Mouse (Mus musculus): ENCODE measurements around the gene Mid1. TPM values are rescaled to one million over a fixed set of nuclear protein-coding genes. Genes with fewer than 3 reads are reported as not detected.

Mid1 gene
- polyA plus RNA-seq, 1 experiment from 2014 or later, result 1.6 TPM

DNA sequence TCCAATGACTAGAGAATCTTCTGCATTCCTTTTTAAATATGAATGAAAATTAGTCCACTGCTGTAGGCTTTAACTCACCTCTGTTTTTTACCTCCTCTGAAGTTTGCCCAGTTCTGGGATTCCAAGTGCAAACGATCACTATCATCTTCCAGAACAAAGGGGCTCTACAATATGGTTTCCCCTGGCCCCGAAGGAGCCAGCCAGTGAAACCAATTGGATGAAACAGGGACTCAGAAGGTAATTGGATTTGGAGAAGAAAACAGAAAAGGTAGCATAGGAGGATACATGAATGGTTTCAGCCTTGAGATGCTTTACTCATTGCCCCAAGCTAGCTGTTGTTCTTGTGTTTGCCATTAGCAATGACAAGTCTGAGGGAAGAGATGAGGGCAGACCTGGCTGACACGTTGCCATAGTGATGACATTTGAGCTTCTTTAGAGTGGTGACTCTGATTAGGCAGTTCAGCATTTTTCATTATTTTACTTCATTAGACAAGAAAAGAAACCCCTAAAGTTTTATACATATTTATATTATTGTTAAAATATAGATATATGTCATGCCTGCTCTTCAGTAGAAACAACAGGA, 50.5 kb downstream of the Mid1 start:
- H3K9me3 ChIP-seq (replicated peaks; ENCODE audit: control insufficient read depth, low read length), result no peaks in the 10 kb centered on the region
- no peaks in the 10 kb centered on the region for H3K36me3 ChIP-seq (ENCODE audit: control insufficient read depth, insufficient read depth)
- no peak overlapping the region for H3K4me2 ChIP-seq (ENCODE audit: low read depth, low read length)
- H3K27me3 ChIP-seq (ENCODE audit: control insufficient read depth, insufficient read depth, low read depth, low read length), result no peaks in the 10 kb centered on the region; the same call in 1 of the 2 replicates
- H3K4me3 ChIP-seq (ENCODE audit: low read depth, low read length), result no peak overlapping the region
- H3K9ac ChIP-seq (ENCODE audit: low read depth, low read length), result no peak overlapping the region
- no peaks in the 10 kb centered on the region for H3K4me1 ChIP-seq (ENCODE audit: control insufficient read depth, low read depth, low read length)
- 38% methylated on average over 3 of the region's 3 CpGs for WGBS (ENCODE audit: insufficient replicate concordance)
- ATAC-seq (ENCODE audit: low read depth), result no peak
- no peak overlapping the region for H3K27ac ChIP-seq (ENCODE audit: low read length)

DNA sequence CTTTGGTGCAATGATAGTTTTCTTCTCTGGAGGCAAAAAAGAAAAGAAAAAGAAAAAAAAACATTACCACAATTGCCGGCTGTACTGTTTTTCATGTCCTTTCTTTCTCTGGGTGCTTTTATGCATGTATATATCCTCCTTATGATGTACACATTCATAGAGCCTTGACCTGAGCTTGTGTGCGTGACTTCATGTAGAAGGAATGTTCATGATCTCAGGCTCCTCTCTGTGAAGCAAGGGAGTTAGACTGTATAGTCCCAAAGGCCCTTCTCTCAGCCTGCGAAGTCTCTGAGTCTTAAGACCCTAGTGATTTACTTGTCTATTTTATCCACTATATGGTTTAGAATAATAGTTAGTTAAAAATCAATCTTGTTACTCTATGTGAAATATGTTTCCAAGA, 73.0 kb downstream of the Mid1 start:
- Histone ChIP-seq H3K4me3 (ENCODE audit: low read depth, low read length) (no peak overlapping the region), H3K4me2 (ENCODE audit: low read depth, low read length) (no peak overlapping the region), H3K9me3 (replicated peaks; ENCODE audit: control insufficient read depth, low read length) (no peaks in the 10 kb centered on the region), H3K27ac (ENCODE audit: low read length) (no peak overlapping the region), H3K9ac (ENCODE audit: low read depth, low read length) (no peak overlapping the region), H3K27me3 (ENCODE audit: control insufficient read depth, insufficient read depth, low read depth, low read length) (no peaks in the 10 kb centered on the region), H3K4me1 (ENCODE audit: control insufficient read depth, low read depth, low read length) (no peaks in the 10 kb centered on the region), H3K36me3 (ENCODE audit: control insufficient read depth, insufficient read depth) (no peaks in the 10 kb centered on the region)
- 62% methylated on average over 3 of the region's 3 CpGs for WGBS (ENCODE audit: insufficient replicate concordance)
- ATAC-seq (ENCODE audit: low read depth), result no peak

DNA sequence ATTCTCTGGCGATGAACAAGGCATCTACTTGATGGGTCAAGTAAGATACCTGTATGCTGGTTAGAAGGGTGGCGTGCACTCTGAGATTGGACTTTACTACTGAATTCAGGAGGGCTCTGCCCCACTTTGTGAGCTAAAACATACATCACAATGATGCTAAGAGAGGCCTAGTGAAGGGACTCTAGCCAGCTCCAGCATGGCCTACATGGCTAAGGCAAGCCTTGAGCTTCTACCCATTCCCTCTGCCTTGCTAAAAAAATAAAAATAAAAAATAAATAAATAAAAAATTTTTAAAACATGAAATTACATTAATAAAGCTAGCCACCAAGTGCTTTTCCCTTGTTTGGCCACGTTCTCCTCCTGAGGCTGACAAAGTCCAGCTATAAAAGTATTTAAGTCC, 94.5 kb downstream of the Mid1 start, which contains the start of gene 4933400A11Rik:
Gene 4933400A11Rik (minus strand): TSS at position 101 of the 400 bp plus-strand sequence.
- Histone ChIP-seq H3K36me3 (ENCODE audit: control insufficient read depth, insufficient read depth) (no peaks in the 10 kb centered on the region), H3K27me3 (ENCODE audit: control insufficient read depth, insufficient read depth, low read depth, low read length) (no peaks in the 10 kb centered on the region), H3K27ac (ENCODE audit: low read length) (no peak within 1 kb of the TSS), H3K4me1 (ENCODE audit: control insufficient read depth, low read depth, low read length) (no peaks in the 10 kb centered on the region), H3K9me3 (replicated peaks; ENCODE audit: control insufficient read depth, low read length) (no peaks in the 10 kb centered on the region), H3K4me3 (ENCODE audit: low read depth, low read length) (no peak within 1 kb of the TSS), H3K4me2 (ENCODE audit: low read depth, low read length) (no peak within 1 kb of the TSS), H3K9ac (ENCODE audit: low read depth, low read length) (no peak within 1 kb of the TSS)
- no peak for ATAC-seq (ENCODE audit: low read depth)
- WGBS (ENCODE audit: insufficient replicate concordance), result 56% methylated on average over 3 of the region's 3 CpGs

DNA sequence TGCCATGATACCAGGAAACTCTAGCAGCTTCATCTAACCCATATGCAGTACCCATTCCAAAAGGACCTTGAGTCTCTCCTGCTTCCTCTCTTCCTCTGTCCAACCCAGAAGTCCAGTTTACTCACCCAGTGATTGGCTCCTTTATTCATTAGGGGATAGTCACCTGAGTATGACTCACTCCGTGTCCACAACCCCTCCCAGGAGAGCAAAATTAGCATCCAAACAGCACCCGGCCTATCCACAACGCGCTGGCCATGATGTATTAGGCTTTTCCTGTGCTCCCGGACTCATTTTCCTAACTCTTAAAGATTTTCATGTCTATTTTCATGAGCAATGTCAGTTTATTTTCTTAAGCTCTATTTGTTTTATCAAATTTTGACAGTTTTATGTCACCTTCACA, 104.7 kb downstream of the Mid1 start:
- no peaks in the 10 kb centered on the region for H3K9me3 ChIP-seq (replicated peaks; ENCODE audit: control insufficient read depth, low read length)
- H3K4me1 ChIP-seq (ENCODE audit: control insufficient read depth, low read depth, low read length), result no peaks in the 10 kb centered on the region
- no peak for ATAC-seq (ENCODE audit: low read depth)
- no peak overlapping the region for H3K4me3 ChIP-seq (ENCODE audit: low read depth, low read length)
- WGBS (ENCODE audit: insufficient replicate concordance), result 68% methylated on average over 5 of the region's 5 CpGs
- H3K9ac ChIP-seq (ENCODE audit: low read depth, low read length), result no peak overlapping the region
- no peak overlapping the region for H3K4me2 ChIP-seq (ENCODE audit: low read depth, low read length)
- H3K27me3 ChIP-seq (ENCODE audit: control insufficient read depth, insufficient read depth, low read depth, low read length), result no peaks in the 10 kb centered on the region
- no peaks in the 10 kb centered on the region for H3K36me3 ChIP-seq (ENCODE audit: control insufficient read depth, insufficient read depth)
- no peak overlapping the region for H3K27ac ChIP-seq (ENCODE audit: low read length)

DNA sequence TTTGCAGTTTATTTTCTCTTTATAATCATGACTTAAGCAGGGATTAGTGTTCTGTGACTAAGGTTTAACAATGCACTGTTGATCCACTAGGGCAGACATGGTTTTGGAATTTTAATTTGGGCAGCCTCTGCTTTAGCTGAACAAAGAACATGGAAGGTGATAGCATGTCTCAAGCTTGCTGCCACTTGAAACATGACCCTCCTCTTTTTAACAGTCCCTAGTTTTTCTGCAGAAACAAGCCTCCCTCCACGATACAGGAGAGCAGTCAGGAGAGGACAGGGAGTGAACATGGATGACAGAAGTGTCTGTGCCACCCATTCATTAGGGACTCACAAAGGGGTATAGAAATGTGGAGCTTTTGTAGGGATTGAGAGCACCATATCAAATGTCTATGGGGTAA, 107.9 kb downstream of the Mid1 start:
- no peak overlapping the region for H3K4me3 ChIP-seq (ENCODE audit: low read depth, low read length)
- no peaks in the 10 kb centered on the region for H3K4me1 ChIP-seq (ENCODE audit: control insufficient read depth, low read depth, low read length)
- ATAC-seq (ENCODE audit: low read depth), result no peak
- no peaks in the 10 kb centered on the region for H3K36me3 ChIP-seq (ENCODE audit: control insufficient read depth, insufficient read depth)
- no peak overlapping the region for H3K4me2 ChIP-seq (ENCODE audit: low read depth, low read length)
- H3K27me3 ChIP-seq (ENCODE audit: control insufficient read depth, insufficient read depth, low read depth, low read length), result no peaks in the 10 kb centered on the region
- H3K9ac ChIP-seq (ENCODE audit: low read depth, low read length), result no peak overlapping the region
- H3K9me3 ChIP-seq (replicated peaks; ENCODE audit: control insufficient read depth, low read length), result no peaks in the 10 kb centered on the region
- H3K27ac ChIP-seq (ENCODE audit: low read length), result no peak overlapping the region
- 38% methylated on average over 1 of the region's 1 CpGs for WGBS (ENCODE audit: insufficient replicate concordance)

DNA sequence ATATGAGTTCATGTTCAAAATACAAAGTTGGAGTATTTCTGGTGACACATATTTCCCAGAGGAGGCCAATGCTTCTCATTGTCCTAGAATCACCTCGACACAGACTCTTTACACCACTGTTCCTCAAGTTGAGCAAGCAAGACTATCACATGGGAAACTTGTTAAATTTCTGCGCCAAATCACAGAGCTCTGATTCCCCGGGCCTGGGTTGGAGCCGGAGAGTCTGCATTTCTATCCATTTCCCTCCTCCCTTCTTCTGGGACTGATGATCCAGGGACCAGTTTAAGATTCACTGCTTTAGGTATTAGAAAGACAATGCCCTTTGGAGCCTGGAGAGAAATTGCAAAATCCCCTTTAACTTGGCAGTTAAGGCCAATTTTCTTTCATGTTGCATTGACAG, 109.4 kb downstream of the Mid1 start:
- 59% methylated on average over 4 of the region's 4 CpGs for WGBS (ENCODE audit: insufficient replicate concordance)
- H3K27me3 ChIP-seq (ENCODE audit: control insufficient read depth, insufficient read depth, low read depth, low read length), result no peaks in the 10 kb centered on the region
- no peak for ATAC-seq (ENCODE audit: low read depth)
- H3K4me2 ChIP-seq (ENCODE audit: low read depth, low read length), result no peak overlapping the region
- no peaks in the 10 kb centered on the region for H3K9me3 ChIP-seq (replicated peaks; ENCODE audit: control insufficient read depth, low read length)
- H3K4me1 ChIP-seq (ENCODE audit: control insufficient read depth, low read depth, low read length), result no peaks in the 10 kb centered on the region
- H3K27ac ChIP-seq (ENCODE audit: low read length), result no peak overlapping the region
- no peak overlapping the region for H3K9ac ChIP-seq (ENCODE audit: low read depth, low read length)
- no peak overlapping the region for H3K4me3 ChIP-seq (ENCODE audit: low read depth, low read length)
- no peaks in the 10 kb centered on the region for H3K36me3 ChIP-seq (ENCODE audit: control insufficient read depth, insufficient read depth)

DNA sequence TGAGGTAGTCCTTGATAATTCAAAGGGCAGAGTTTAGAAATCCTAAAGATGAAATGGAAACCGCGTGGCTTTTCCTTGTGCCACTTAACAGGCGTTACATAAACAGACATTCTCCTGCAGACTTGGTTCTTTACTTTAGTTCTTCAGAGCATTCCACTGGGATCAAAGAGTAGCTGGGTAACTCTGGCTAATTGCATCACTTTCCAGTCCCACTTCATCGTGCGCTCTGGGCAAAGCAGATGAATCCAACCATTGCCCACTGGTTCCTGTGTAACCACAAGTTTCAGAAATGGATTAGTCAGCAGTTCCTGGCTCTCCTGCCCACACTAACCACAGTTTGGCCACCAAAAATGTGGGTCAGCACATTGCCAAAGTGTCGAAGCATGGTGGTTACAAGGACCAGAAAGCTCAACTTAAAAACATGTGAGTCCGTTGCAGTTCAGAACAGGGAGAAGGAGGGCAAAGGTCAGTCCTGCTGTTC, 109.9 kb downstream of the Mid1 start:
- Histone ChIP-seq H3K36me3 (ENCODE audit: control insufficient read depth, insufficient read depth) (no peaks in the 10 kb centered on the region), H3K9ac (ENCODE audit: low read depth, low read length) (no peak overlapping the region), H3K4me3 (ENCODE audit: low read depth, low read length) (no peak overlapping the region), H3K27me3 (ENCODE audit: control insufficient read depth, insufficient read depth, low read depth, low read length) (no peaks in the 10 kb centered on the region), H3K9me3 (replicated peaks; ENCODE audit: control insufficient read depth, low read length) (no peaks in the 10 kb centered on the region), H3K4me1 (ENCODE audit: control insufficient read depth, low read depth, low read length) (no peaks in the 10 kb centered on the region), H3K27ac (ENCODE audit: low read length) (no peak overlapping the region), H3K4me2 (ENCODE audit: low read depth, low read length) (no peak overlapping the region)
- 33% methylated on average over 7 of the region's 7 CpGs for WGBS (ENCODE audit: insufficient replicate concordance)
- no peak for ATAC-seq (ENCODE audit: low read depth)

DNA sequence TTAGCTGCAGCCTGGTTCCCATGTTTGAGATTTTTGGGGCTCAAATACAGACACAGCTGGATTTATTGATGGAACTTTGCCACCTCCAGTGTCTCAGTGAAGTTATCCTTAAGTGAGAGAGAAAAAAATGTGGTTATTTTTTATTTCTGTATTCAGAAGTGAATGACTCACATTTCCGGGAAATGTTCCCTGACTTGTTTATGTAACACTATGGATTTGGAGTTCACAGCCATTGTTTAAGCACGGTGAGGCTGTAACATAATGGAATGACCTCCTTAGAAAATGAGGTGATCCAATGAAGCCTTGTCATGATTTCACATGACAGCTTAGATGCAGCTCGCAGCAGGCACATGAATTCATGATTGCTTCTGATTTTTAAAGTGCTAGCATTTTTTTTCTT, 112.1 kb downstream of the Mid1 start:
- H3K4me1 ChIP-seq (ENCODE audit: control insufficient read depth, low read depth, low read length), result no peaks in the 10 kb centered on the region
- no peaks in the 10 kb centered on the region for H3K36me3 ChIP-seq (ENCODE audit: control insufficient read depth, insufficient read depth)
- no peaks in the 10 kb centered on the region for H3K27me3 ChIP-seq (ENCODE audit: control insufficient read depth, insufficient read depth, low read depth, low read length)
- H3K9me3 ChIP-seq (replicated peaks; ENCODE audit: control insufficient read depth, low read length), result no peaks in the 10 kb centered on the region
- no peak for ATAC-seq (ENCODE audit: low read depth)
- H3K9ac ChIP-seq (ENCODE audit: low read depth, low read length), result no peak overlapping the region
- no peak overlapping the region for H3K4me3 ChIP-seq (ENCODE audit: low read depth, low read length)
- H3K27ac ChIP-seq (ENCODE audit: low read length), result no peak overlapping the region
- 53% methylated on average over 3 of the region's 3 CpGs for WGBS (ENCODE audit: insufficient replicate concordance)
- H3K4me2 ChIP-seq (ENCODE audit: low read depth, low read length), result no peak overlapping the region

DNA sequence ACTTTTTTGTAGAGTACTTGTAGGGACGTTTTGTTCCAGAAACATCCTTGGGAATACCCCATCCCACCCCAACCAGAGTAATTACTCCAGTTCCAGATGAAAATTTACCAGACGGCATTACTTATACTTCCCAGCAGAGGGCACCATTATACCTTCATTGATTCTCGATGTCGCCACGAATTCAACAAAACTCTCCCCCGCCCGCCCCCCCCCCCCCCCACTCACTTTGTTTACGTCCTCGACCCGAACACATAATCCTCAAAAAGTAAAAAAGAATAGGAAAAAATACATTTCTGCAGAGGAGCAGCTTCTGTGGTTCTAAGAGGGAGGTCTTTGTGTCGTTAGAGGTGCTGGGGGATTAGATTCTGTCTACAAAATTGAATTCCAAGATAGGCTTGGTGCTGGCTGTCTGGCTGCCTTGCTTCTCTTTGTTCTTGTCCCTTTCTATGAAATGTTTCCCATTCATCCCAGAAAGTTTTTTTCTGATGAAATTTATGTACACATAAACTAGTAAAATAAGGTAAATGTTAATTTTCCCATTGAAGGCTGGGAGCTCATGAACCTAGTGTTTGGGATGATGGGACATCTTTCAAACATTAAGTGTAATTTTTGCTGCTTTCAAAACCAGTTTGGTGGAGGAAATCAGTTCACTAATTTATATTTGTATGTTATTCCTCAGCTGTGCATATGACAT, 114.1 kb downstream of the Mid1 start:
- 4% methylated on average over 11 of the region's 11 CpGs for WGBS (ENCODE audit: insufficient replicate concordance)
- ATAC-seq (ENCODE audit: low read depth), result no peak
- H3K9ac ChIP-seq (ENCODE audit: low read depth, low read length), result no peak overlapping the region
- no peaks in the 10 kb centered on the region for H3K36me3 ChIP-seq (ENCODE audit: control insufficient read depth, insufficient read depth)
- no peaks in the 10 kb centered on the region for H3K9me3 ChIP-seq (replicated peaks; ENCODE audit: control insufficient read depth, low read length)
- no peaks in the 10 kb centered on the region for H3K27me3 ChIP-seq (ENCODE audit: control insufficient read depth, insufficient read depth, low read depth, low read length)
- no peak overlapping the region for H3K4me2 ChIP-seq (ENCODE audit: low read depth, low read length)
- H3K27ac ChIP-seq (ENCODE audit: low read length), result no peak overlapping the region
- H3K4me1 ChIP-seq (ENCODE audit: control insufficient read depth, low read depth, low read length), result no peaks in the 10 kb centered on the region
- H3K4me3 ChIP-seq (ENCODE audit: low read depth, low read length), result peak overlapping the region; percentile 22
